Mouse (Mus musculus): Measurements from ENCODE around the gene Cul7.

Gene Cul7

DNA sequence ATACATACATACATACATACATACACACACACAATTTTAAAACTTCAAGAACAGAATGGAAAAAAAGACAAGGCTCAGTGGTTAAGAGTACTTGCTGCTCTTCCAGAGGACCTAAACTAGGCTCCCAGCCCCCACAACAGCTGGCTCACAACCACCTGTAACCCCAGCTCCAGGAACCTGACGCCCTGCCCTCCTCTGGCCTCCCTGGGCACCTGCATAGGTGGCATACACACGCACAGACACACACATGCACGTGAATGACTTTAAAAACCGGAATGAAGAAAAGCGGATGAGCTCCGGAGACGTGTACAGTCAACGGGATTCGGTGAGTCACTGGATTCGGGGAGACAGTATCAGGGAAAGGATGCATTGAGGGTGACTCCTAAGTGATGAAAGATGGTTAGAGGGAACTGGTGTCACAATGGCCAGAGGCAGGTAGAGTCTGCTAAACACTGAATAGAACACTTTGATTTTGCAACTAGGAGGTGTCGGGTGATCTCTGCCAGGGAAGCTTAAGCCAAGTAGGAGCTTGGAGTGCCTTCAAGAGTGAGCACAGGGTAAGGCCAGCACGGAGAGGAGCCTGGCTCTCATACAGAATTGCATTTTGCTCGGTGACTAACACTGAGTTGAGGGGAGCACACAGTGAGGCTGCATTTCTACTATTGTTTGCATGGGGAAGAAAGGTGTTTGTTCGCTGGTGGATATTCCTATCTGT is 56.4 kb downstream of the Cul7 start:
- H3K27me3 ChIP-seq (ENCODE audit: insufficient read depth, low read length), result peaks cover 10% of the 10 kb centered on the region; the same call in 1 of the 2 replicates
- TF ChIP-seq POU5F1 (IDR thresholded peaks at IDR 0.05; ENCODE audit: borderline replicate concordance, low read length) (no peak), NANOG (IDR thresholded peaks at IDR 0.05; ENCODE audit: borderline replicate concordance, low read length) (no peak), CTCF (conservative IDR thresholded peaks at IDR 0.05; ENCODE audit: low read length) (no peak)
- no peaks in the 10 kb centered on the region for H3K9me3 ChIP-seq (ENCODE audit: low read length)
- peaks cover 44% of the 10 kb centered on the region for H3K4me1 ChIP-seq (replicated peaks; ENCODE audit: low read depth, low read length)
- H3K4me3 ChIP-seq (replicated peaks; ENCODE audit: low read length), result no peak overlapping the region
- peaks cover 17% of the 10 kb centered on the region for H3K36me3 ChIP-seq (ENCODE audit: insufficient read depth, low read length)

DNA sequence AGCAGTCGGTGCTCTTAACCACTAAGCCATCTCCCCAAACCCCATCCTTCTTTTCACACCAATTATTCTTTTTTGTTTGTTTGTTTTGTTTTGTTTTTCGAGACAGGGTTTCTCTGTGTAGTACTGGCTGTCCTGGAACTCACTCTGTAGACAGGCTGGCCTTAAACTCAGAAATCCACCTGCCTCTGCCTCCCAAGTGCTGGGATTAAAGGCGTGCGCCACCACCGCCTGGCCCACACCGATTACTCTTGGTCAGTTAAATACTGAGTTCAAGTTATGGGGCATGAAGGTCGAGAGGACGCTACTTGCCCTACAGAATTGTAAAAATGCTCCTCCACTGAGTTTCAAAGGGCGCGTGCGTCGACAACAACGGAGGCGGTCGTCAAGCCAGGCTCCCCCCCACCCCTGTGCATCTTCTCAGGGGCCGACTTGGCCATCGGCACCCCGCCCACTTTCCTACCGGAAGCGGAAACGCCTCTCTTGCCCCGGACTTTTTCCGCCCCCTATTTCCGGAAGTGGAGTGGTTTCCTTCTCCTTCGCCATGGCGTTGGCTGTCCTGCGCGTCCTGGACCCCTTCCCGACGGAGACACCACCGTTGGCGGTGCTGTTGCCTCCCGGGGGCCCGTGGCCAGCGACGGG is 60.9 kb downstream of the Cul7 start, which contains the start of gene Pex6:
Gene Pex6 (plus strand): TSS at position 505 of the 639 bp plus-strand sequence.
- Histone ChIP-seq H3K4me1 (replicated peaks; ENCODE audit: low read depth, low read length) (peaks cover 44% of the 10 kb centered on the region), H3K9me3 (ENCODE audit: low read length) (no peaks in the 10 kb centered on the region), H3K27me3 (ENCODE audit: insufficient read depth, low read length) (peaks cover 10% of the 10 kb centered on the region; the same call in 1 of the 2 replicates), H3K36me3 (ENCODE audit: insufficient read depth, low read length) (peaks cover 28% of the 10 kb centered on the region), H3K4me3 (replicated peaks; ENCODE audit: low read length) (peak within 1 kb of the TSS; percentile 98)
- TF ChIP-seq POU5F1 (IDR thresholded peaks at IDR 0.05; ENCODE audit: borderline replicate concordance, low read length) (no peak), NANOG (IDR thresholded peaks at IDR 0.05; ENCODE audit: borderline replicate concordance, low read length) (no peak), CTCF (conservative IDR thresholded peaks at IDR 0.05; ENCODE audit: low read length) (no peak)

DNA sequence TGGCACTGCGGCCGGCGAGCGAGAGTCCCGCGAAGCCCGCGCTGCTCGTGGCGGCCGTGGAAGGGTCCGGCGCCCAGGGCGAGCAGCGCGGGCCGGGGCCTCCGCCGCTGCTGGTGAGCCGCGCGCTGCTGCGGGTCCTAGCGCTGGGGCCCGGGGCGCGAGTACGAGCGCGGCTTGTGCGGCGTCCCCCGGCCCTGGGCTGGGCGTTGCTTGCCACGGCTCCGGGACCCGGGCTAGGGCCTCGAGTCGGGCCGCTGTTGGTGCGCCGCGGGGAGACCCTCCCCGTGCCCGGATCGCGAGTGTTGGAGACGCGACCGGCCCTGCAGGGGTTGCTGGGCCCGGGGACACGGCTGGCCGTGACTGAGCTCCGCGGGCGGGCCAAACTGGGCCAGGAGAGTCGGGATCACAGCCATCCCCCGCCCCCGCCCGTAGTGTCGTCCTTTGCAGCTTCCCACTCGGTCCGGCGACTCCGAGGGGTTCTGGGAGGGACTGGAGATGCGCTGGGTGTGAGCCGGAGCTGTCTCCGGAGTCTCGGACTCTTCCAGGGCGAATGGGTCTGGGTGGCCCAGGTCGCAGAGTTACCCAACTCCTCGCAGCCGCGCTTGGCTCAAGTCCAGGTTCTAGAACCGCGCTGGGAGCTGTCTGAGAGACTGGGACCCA is 61.6 kb downstream of the Cul7 start:
- Histone ChIP-seq H3K4me1 (replicated peaks; ENCODE audit: low read depth, low read length) (peaks cover 39% of the 10 kb centered on the region), H3K4me3 (replicated peaks; ENCODE audit: low read length) (peak overlapping the region; percentile 98), H3K36me3 (ENCODE audit: insufficient read depth, low read length) (peaks cover 34% of the 10 kb centered on the region), H3K27me3 (ENCODE audit: insufficient read depth, low read length) (peaks cover 5% of the 10 kb centered on the region; the same call in 1 of the 2 replicates), H3K9me3 (ENCODE audit: low read length) (no peaks in the 10 kb centered on the region)
- TF ChIP-seq NANOG (IDR thresholded peaks at IDR 0.05; ENCODE audit: borderline replicate concordance, low read length) (no peak), CTCF (conservative IDR thresholded peaks at IDR 0.05; ENCODE audit: low read length) (no peak), POU5F1 (IDR thresholded peaks at IDR 0.05; ENCODE audit: borderline replicate concordance, low read length) (no peak)

DNA sequence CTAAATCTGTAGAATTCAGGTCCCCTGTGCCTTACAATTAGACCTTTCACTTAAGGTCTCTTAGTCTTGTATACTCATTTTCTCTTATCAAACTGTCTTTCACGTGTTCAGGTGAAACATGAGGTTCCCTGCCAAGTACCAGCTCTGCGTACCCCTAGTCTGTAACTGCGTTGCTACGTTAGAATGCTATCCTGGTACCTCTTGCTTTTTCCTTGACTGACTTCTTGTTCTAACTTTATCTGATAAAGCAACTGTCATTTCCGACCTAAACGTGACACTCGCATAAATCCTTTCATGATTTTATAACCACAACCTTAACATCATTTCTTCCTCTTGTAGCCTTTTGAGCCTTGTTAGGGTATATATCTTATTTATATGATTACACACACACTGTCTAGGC is 62.3 kb downstream of the Cul7 start:
- Histone ChIP-seq H3K4me3 (replicated peaks; ENCODE audit: low read length) (peak overlapping the region; percentile 98), H3K9me3 (ENCODE audit: low read length) (no peaks in the 10 kb centered on the region), H3K4me1 (replicated peaks; ENCODE audit: low read depth, low read length) (peaks cover 39% of the 10 kb centered on the region), H3K27me3 (ENCODE audit: insufficient read depth, low read length) (no peaks in the 10 kb centered on the region), H3K36me3 (ENCODE audit: insufficient read depth, low read length) (peaks cover 38% of the 10 kb centered on the region)
- TF ChIP-seq NANOG (IDR thresholded peaks at IDR 0.05; ENCODE audit: borderline replicate concordance, low read length) (no peak), POU5F1 (IDR thresholded peaks at IDR 0.05; ENCODE audit: borderline replicate concordance, low read length) (no peak), CTCF (conservative IDR thresholded peaks at IDR 0.05; ENCODE audit: low read length) (no peak)

DNA sequence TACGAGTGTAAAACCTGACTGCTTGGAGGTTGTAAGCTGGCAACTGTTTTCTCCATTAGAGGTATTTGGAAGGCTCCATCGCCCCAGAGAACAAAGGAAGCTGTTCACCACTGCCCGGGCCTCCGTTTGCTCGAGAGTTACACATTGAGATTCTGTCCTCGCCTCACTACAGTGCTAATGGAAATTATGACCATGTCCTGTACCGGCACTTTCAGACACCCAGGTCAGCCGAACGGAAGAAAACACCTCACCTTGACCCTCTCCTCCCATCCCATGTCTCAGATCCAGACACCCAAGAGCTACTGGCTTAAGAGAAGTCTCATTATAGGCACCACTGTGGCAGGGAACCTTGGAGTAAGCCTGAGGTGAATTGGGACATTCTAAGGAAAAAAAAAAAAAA is 63.7 kb downstream of the Cul7 start:
- TF ChIP-seq POU5F1 (IDR thresholded peaks at IDR 0.05; ENCODE audit: borderline replicate concordance, low read length) (no peak), NANOG (IDR thresholded peaks at IDR 0.05; ENCODE audit: borderline replicate concordance, low read length) (no peak), CTCF (conservative IDR thresholded peaks at IDR 0.05; ENCODE audit: low read length) (no peak)
- Histone ChIP-seq H3K9me3 (ENCODE audit: low read length) (no peaks in the 10 kb centered on the region), H3K36me3 (ENCODE audit: insufficient read depth, low read length) (peaks cover 38% of the 10 kb centered on the region), H3K27me3 (ENCODE audit: insufficient read depth, low read length) (no peaks in the 10 kb centered on the region), H3K4me1 (replicated peaks; ENCODE audit: low read depth, low read length) (peaks cover 37% of the 10 kb centered on the region), H3K4me3 (replicated peaks; ENCODE audit: low read length) (no peak overlapping the region)
